Mouse (Mus musculus) cerebellum, adult 2 months (tissue): ENCODE measurements around the gene Tnpo2.

Experiments
- CTCF ChIP-seq: fragments of 200-500 bp; IDR thresholded peaks from 2 replicates; pipeline ENCODE4 v1.5.1; 2011; ENCODE audit warnings: low read depth, mild to moderate bottlenecking, control low read depth, low read length, moderate library complexity, borderline replicate concordance; ENCODE audit not compliant: insufficient read depth
- POLR2A ChIP-seq: fragments of 200-500 bp; IDR thresholded peaks from 2 replicates; pipeline ENCODE4 v1.6.1; 2011; ENCODE audit warnings: low read length, control low read depth, borderline replicate concordance; ENCODE audit not compliant: insufficient read depth

DNA sequence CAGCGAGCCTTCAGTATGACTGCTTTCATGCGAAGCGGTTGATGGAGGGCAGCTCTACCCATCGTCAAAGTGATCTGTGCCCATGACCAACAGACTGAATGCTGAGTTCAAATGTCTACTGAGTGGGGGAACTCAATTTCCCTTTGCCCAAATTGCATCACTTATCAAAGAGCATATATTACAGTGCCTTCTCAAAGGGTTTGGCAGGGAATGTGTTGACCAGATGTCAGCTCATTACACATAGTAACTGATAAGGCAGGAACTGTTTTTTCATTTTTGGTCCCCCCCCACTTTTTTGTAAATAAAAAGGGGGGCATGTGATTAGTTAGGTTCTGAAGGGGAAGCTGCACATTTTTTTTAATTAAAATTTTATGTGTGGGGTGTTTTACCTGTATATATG lies 25.9 kb downstream of the Tnpo2 start:
- no peak for TF ChIP-seq CTCF
- TF ChIP-seq POLR2A, result no peak
